Mouse (Mus musculus): ENCODE measurements at regions not wholly inside any gene's neighbourhood (a gene's known extent, or its start where the extent isn't known, plus 50 kb on each side); places are given as distances from the start of the nearest gene placed in this dataset.

DNA sequence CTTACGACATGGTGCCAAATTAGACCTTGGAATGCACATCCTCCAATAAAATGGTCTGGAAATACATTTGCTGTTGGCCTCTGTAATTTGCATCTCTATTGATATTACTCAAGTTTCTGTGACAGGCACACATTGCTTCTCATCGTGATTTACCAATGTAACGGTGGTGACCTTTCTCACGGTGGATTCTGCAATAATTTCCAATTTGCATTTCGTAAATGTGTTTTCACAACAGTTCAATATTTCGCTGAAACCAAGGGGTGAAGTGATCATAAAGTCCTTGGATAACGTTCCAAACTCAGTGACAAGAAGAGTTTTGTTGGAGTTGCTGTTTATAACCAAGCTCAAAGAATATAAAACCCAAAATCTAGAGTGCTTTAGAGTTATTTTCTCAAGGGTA, 149.4 kb downstream of the Lrig3 start:
- no peak for DNase-seq (ENCODE audit: low read depth, low spot score)

DNA sequence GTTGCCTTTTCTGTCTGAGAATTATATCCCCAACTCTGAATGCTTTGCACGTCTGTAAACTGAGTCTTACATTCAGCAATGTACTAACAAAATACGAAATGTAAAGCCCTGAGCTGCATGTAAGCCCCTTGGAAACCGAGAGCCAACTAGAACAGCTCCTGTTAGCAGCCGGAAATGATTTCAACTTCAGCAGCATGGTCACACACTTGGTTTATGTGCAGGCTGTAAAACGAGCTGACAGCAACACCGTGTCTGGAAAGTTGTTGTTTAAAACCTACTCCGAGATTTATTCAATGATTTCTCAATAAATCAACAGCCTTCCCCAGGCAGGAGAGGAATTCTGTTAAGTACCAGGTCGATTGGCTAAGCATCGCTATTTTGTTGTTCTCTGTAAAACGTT, 155.7 kb downstream of the Lrig3 start:
- Histone ChIP-seq H3K36me3 (ENCODE audit: control insufficient read depth in 1 of 2, insufficient read depth in 2 of 2, low read length in 2 of 2) (no peaks in the 10 kb centered on the region), H3K9ac (ENCODE audit: control insufficient read depth, low read depth, low read length, poor library complexity, severe bottlenecking) (no peak overlapping the region), H3K79me2 (ENCODE audit: control insufficient read depth, insufficient read depth, low read length, poor library complexity) (no peaks in the 10 kb centered on the region), H3K4me3 (ENCODE audit: control insufficient read depth in 1 of 2, insufficient read depth in 1 of 2, low read depth in 2 of 2, low read length in 2 of 2) (no peak overlapping the region), H3K9me3 (replicated peaks; ENCODE audit: insufficient read depth, low read length) (no peaks in the 10 kb centered on the region), H3K27ac (ENCODE audit: control insufficient read depth, low read depth, low read length) (no peak overlapping the region), H3K4me1 (ENCODE audit: control insufficient read depth in 1 of 2, insufficient read depth in 2 of 2, low read length in 2 of 2) (no peaks in the 10 kb centered on the region), H3K27me3 (ENCODE audit: control insufficient read depth in 1 of 2, insufficient read depth in 2 of 2, low read length in 2 of 2) (no peaks in the 10 kb centered on the region)
- no peak for DNase-seq (ENCODE audit: low read depth, low spot score)
- no peak for TF ChIP-seq ETS1 (IDR thresholded peaks at IDR 0.05; ENCODE audit: low read depth, low read length)

More for the DNA sequence above, 149.4 kb downstream of the Lrig3 start:
- TF ChIP-seq MYC (IDR thresholded peaks at IDR 0.05; ENCODE audit: low read depth, low read length) (no peak), POLR2AphosphoS5 (IDR thresholded peaks at IDR 0.05; ENCODE audit: borderline replicate concordance, low read depth, low read length) (no peak), MAX (IDR thresholded peaks at IDR 0.05; ENCODE audit: low read length) (no peak), CHD1 (IDR thresholded peaks at IDR 0.05; ENCODE audit: low read depth, low read length) (no peak)
- Histone ChIP-seq H3K27ac (ENCODE audit: control insufficient read depth, low read depth, low read length) (no peak overlapping the region), H3K4me1 (ENCODE audit: control insufficient read depth in 1 of 2, insufficient read depth in 2 of 2, low read length in 2 of 2) (no peaks in the 10 kb centered on the region), H3K36me3 (ENCODE audit: control insufficient read depth in 1 of 2, insufficient read depth in 2 of 2, low read length in 2 of 2) (no peaks in the 10 kb centered on the region), H3K9me3 (replicated peaks; ENCODE audit: insufficient read depth, low read length) (no peaks in the 10 kb centered on the region), H3K79me2 (ENCODE audit: control insufficient read depth, insufficient read depth, low read length, poor library complexity) (no peaks in the 10 kb centered on the region), H3K9ac (ENCODE audit: control insufficient read depth, low read depth, low read length, poor library complexity, severe bottlenecking) (no peak overlapping the region), H3K4me3 (ENCODE audit: control insufficient read depth in 1 of 2, insufficient read depth in 1 of 2, low read depth in 2 of 2, low read length in 2 of 2) (no peak overlapping the region), H3K27me3 (ENCODE audit: control insufficient read depth in 1 of 2, insufficient read depth in 2 of 2, low read length in 2 of 2) (no peaks in the 10 kb centered on the region)

DNA sequence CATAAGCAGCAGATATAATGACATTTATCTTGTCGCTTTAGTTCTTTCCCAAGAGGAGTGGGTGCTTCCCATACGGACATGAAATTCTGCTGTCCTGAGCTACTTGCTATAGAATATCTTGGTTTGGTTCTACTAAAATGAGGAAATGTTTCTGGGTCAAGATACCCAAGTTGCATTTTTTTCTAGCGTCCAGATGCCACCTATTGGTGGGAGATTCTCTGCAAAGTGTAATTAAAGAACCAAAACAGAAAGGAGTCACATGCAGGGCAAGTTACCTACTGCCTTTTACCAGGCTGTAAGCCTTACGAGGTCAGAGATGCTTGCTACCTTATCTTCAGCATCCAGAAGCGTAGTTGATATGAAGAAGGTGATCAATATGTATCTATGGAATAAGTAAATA, 156.5 kb downstream of the Lrig3 start:
- H3K4me1 ChIP-seq (ENCODE audit: control insufficient read depth in 1 of 2, insufficient read depth in 2 of 2, low read length in 2 of 2) = no peaks in the 10 kb centered on the region
- H3K4me3 ChIP-seq (ENCODE audit: control insufficient read depth in 1 of 2, insufficient read depth in 1 of 2, low read depth in 2 of 2, low read length in 2 of 2) = no peak overlapping the region
- TF ChIP-seq EP300 (IDR thresholded peaks at IDR 0.05; ENCODE audit: low read depth in 1 of 2, low read length in 2 of 2) (no peak), TCF12 (IDR thresholded peaks at IDR 0.05; ENCODE audit: low read depth, low read length) (no peak), SMC3 (IDR thresholded peaks at IDR 0.05; ENCODE audit: low read depth, low read length) (no peak), BHLHE40 (IDR thresholded peaks at IDR 0.05; ENCODE audit: borderline replicate concordance, low read depth, low read length) (no peak), NRF1 (IDR thresholded peaks at IDR 0.05; ENCODE audit: insufficient read depth, low read depth, low read length, poor library complexity, severe bottlenecking) (no peak), CTCF (IDR thresholded peaks at IDR 0.05 in 2 of 3, conservative IDR thresholded peaks at IDR 0.05 in 1 of 3; ENCODE audit: control insufficient read depth in 1 of 3, insufficient read depth in 1 of 3, low read depth in 2 of 3, low read length in 3 of 3, poor library complexity in 1 of 3, severe bottlenecking in 1 of 3) (no peak), NELFE (IDR thresholded peaks at IDR 0.05; ENCODE audit: low read depth, low read length) (no peak), TBP (IDR thresholded peaks at IDR 0.05; ENCODE audit: low read depth, low read length) (no peak), ZMIZ1 (IDR thresholded peaks at IDR 0.05; ENCODE audit: low read depth, low read length) (no peak), POLR2AphosphoS5 (IDR thresholded peaks at IDR 0.05; ENCODE audit: borderline replicate concordance, low read depth, low read length) (no peak)
- no peaks in the 10 kb centered on the region for H3K79me2 ChIP-seq (ENCODE audit: control insufficient read depth, insufficient read depth, low read length, poor library complexity)
- no peak for DNase-seq (ENCODE audit: low read depth, low spot score)
- H3K36me3 ChIP-seq (ENCODE audit: control insufficient read depth in 1 of 2, insufficient read depth in 2 of 2, low read length in 2 of 2) = no peaks in the 10 kb centered on the region
- H3K9me3 ChIP-seq (replicated peaks; ENCODE audit: insufficient read depth, low read length) = no peaks in the 10 kb centered on the region
- H3K27ac ChIP-seq (ENCODE audit: control insufficient read depth, low read depth, low read length) = no peak overlapping the region
- no peak overlapping the region for H3K9ac ChIP-seq (ENCODE audit: control insufficient read depth, low read depth, low read length, poor library complexity, severe bottlenecking)
- no peaks in the 10 kb centered on the region for H3K27me3 ChIP-seq (ENCODE audit: control insufficient read depth in 1 of 2, insufficient read depth in 2 of 2, low read length in 2 of 2)
